Mouse (Mus musculus) brain, embryonic 14.5 days (tissue): ENCODE measurements at regions not wholly inside any gene's neighbourhood (a gene's known extent, or its start where the extent isn't known, plus 50 kb on each side); places are given as distances from the start of the nearest gene placed in this dataset.

Experiments
- CTCF ChIP-seq: fragments of 200-500 bp; IDR thresholded peaks from 2 replicates; pipeline ENCODE4 v1.5.1; 2012; ENCODE audit warnings: inconsistent platforms, mild to moderate bottlenecking, moderate library complexity, borderline replicate concordance; ENCODE audit not compliant: insufficient read depth, insufficient read length; ENCODE audit errors: extremely low read depth
- POLR2A ChIP-seq: fragments of 200-500 bp; IDR thresholded peaks from 2 replicates; pipeline ENCODE4 v1.6.1; 2012; ENCODE audit warnings: mild to moderate bottlenecking, inconsistent platforms, borderline replicate concordance; ENCODE audit not compliant: poor library complexity, insufficient read depth, insufficient read length, severe bottlenecking; ENCODE audit errors: extremely low read depth

GRCm38 (mm10) chr10:117469573-117470090 lies 89.8 kb upstream of the Cpsf6 start:
- TF ChIP-seq POLR2A (no peak), CTCF (no peak)
